Mouse (Mus musculus) neural tube, embryonic 15.5 days (tissue): Measurements from ENCODE around the gene Cd40. TPM values are rescaled to one million over a fixed set of nuclear protein-coding genes. Genes with fewer than 3 reads are reported as not detected.

ENCODE experiments used
- ATAC-seq: fragments of 200-750 bp; cut with Nextera tagmentation; 2 replicates; pipeline ENCODE4 v1.8.0; 2017; ENCODE audit warnings: mild to moderate bottlenecking, moderate TSS enrichment, moderate library complexity; ENCODE audit not compliant: low FRiP score
- H3K27ac ChIP-seq: fragments of 300-500 bp; sonication (generic); replicated peaks from 2 replicates; pipeline ENCODE4 v1.5.1; 2015; ENCODE audit warnings: mild to moderate bottlenecking, inconsistent platforms
- H3K27me3 ChIP-seq: fragments of 300-500 bp; sonication (generic); replicated peaks from 2 replicates; pipeline ENCODE4 v1.6.1; 2015; ENCODE audit warnings: inconsistent platforms
- H3K36me3 ChIP-seq: fragments of 300-500 bp; sonication (generic); 2 replicates; pipeline ENCODE4 v1.6.1; 2015; ENCODE audit warnings: inconsistent platforms
- H3K4me1 ChIP-seq: fragments of 300-500 bp; sonication (generic); 2 replicates; pipeline ENCODE4 v1.6.1; 2015; ENCODE audit warnings: inconsistent platforms
- H3K4me2 ChIP-seq: fragments of 300-500 bp; sonication (generic); 2 replicates; pipeline ENCODE4 v1.6.1; 2015; ENCODE audit warnings: inconsistent platforms, mild to moderate bottlenecking, moderate library complexity
- H3K4me3 ChIP-seq: fragments of 300-500 bp; sonication (generic); replicated peaks from 2 replicates; pipeline ENCODE4 v1.5.1; 2015; ENCODE audit warnings: mild to moderate bottlenecking, inconsistent platforms
- H3K9ac ChIP-seq: fragments of 300-500 bp; sonication (generic); replicated peaks from 2 replicates; pipeline ENCODE4 v1.6.1; 2015; ENCODE audit warnings: mild to moderate bottlenecking, inconsistent platforms
- H3K9me3 ChIP-seq: fragments of 300-500 bp; sonication (generic); replicated peaks from 2 replicates; pipeline ENCODE4 v1.6.1; 2016; ENCODE audit warnings: inconsistent platforms
- WGBS: fragments of 180-500 bp; shearing (Covaris S2); methylation state at CpG from one replicate; pipeline ENCODE4 v1.1.7; 2015; ENCODE audit warnings: mixed read lengths; 5-methylcytosine and 5-hydroxymethylcytosine counted together
- polyA plus RNA-seq: library from polyadenylated mRNA; unstranded; fragments of >200 nt; fragmentation: Nextera tagmentation; extraction: Ambion mirVana; gene quantifications from 2 replicates; pipeline ENCODE4 v1.2.1, GENCODE M21; 2015

The Cd40 gene
- 6.9 and 11.0 TPM in 2 replicates for polyA plus RNA-seq

- no peak for ATAC-seq
- Histone ChIP-seq H3K4me2 (peak within 1 kb of the TSS; percentile 47), H3K9me3 (no peaks in the 10 kb centered on the region), H3K27me3 (peaks cover 9% of the 10 kb centered on the region), H3K4me1 (peaks cover 8% of the 10 kb centered on the region), H3K9ac (no peak within 1 kb of the TSS), H3K4me3 (peak within 1 kb of the TSS; percentile 19), H3K27ac (no peak within 1 kb of the TSS), H3K36me3 (no peaks in the 10 kb centered on the region)
- WGBS: 15% methylated on average over 25 of the region's 25 CpGs
Observed at GRCm38 (mm10) chr2:165054888-165055852, at the start of gene Cd40. Cd40 (plus strand) TSS chr2:165055627.

- 99% methylated on average over 4 of the region's 4 CpGs for WGBS
- Histone ChIP-seq H3K4me3 (no peak overlapping the region), H3K9me3 (no peaks in the 10 kb centered on the region), H3K4me2 (no peak overlapping the region), H3K27me3 (no peaks in the 10 kb centered on the region), H3K36me3 (peaks cover 99% of the 10 kb centered on the region), H3K27ac (no peak overlapping the region), H3K9ac (no peak overlapping the region), H3K4me1 (no peaks in the 10 kb centered on the region)
- no peak for ATAC-seq
Observed at GRCm38 (mm10) chr2:165006813-165007212, 48.6 kb upstream of the Cd40 start.

GRCm38 (mm10) chr2:165007986-165008385 is 47.4 kb upstream of the Cd40 start:
- no peaks in the 10 kb centered on the region for H3K9me3 ChIP-seq
- 95% methylated on average over 1 of the region's 1 CpGs for WGBS

GRCm38 (mm10) chr2:165009161-165009560 is 46.3 kb upstream of the Cd40 start:
- Histone ChIP-seq H3K36me3 (peaks cover 91% of the 10 kb centered on the region), H3K4me1 (no peaks in the 10 kb centered on the region), H3K9me3 (no peaks in the 10 kb centered on the region), H3K4me2 (no peak overlapping the region), H3K4me3 (no peak overlapping the region), H3K9ac (no peak overlapping the region), H3K27ac (no peak overlapping the region), H3K27me3 (no peaks in the 10 kb centered on the region)
- whole genome bisulfite sequencing: 96% methylated on average over 14 of the region's 14 CpGs
- no peak for ATAC-seq

More at GRCm38 (mm10) chr2:165007986-165008385, 47.4 kb upstream of the Cd40 start:
- no peak overlapping the region for H3K4me3 ChIP-seq
- no peak overlapping the region for H3K4me2 ChIP-seq
- H3K9ac ChIP-seq: no peak overlapping the region
- peaks cover 99% of the 10 kb centered on the region for H3K36me3 ChIP-seq
- no peak overlapping the region for H3K27ac ChIP-seq
- H3K27me3 ChIP-seq: no peaks in the 10 kb centered on the region
- ATAC-seq: no peak
- no peaks in the 10 kb centered on the region for H3K4me1 ChIP-seq

- Histone ChIP-seq H3K36me3 (peaks cover 87% of the 10 kb centered on the region), H3K27ac (no peak overlapping the region), H3K27me3 (no peaks in the 10 kb centered on the region), H3K4me3 (no peak overlapping the region), H3K4me2 (no peak overlapping the region), H3K9me3 (no peaks in the 10 kb centered on the region), H3K4me1 (no peaks in the 10 kb centered on the region), H3K9ac (no peak overlapping the region)
- 92% methylated on average over 2 of the region's 2 CpGs for WGBS
- ATAC-seq: no peak
Observed at GRCm38 (mm10) chr2:165009581-165009980, 45.8 kb upstream of the Cd40 start.

GRCm38 (mm10) chr2:165010351-165010750 is 45.1 kb upstream of the Cd40 start:
- no peaks in the 10 kb centered on the region for H3K9me3 ChIP-seq
- H3K4me1 ChIP-seq: no peaks in the 10 kb centered on the region
- ATAC-seq: no peak
- no peak overlapping the region for H3K27ac ChIP-seq
- no peaks in the 10 kb centered on the region for H3K27me3 ChIP-seq
- peaks cover 79% of the 10 kb centered on the region for H3K36me3 ChIP-seq
- 93% methylated on average over 10 of the region's 10 CpGs for WGBS
- no peak overlapping the region for H3K4me3 ChIP-seq
- H3K4me2 ChIP-seq: no peak overlapping the region
- H3K9ac ChIP-seq: no peak overlapping the region

GRCm38 (mm10) chr2:165014935-165015334 is 40.5 kb upstream of the Cd40 start:
- Histone ChIP-seq H3K9me3 (no peaks in the 10 kb centered on the region), H3K4me2 (no peak overlapping the region), H3K36me3 (peaks cover 47% of the 10 kb centered on the region), H3K4me1 (no peaks in the 10 kb centered on the region), H3K27me3 (no peaks in the 10 kb centered on the region), H3K27ac (no peak overlapping the region), H3K9ac (no peak overlapping the region), H3K4me3 (no peak overlapping the region)
- WGBS: 92% methylated on average over 5 of the region's 5 CpGs
- ATAC-seq: no peak

GRCm38 (mm10) chr2:165020490-165020889 is 34.9 kb upstream of the Cd40 start:
- Histone ChIP-seq H3K9ac (no peak overlapping the region), H3K4me1 (0 out of 2 replicates have a peak, but pooled peaks cover 3% of the 10 kb centered on the region), H3K27ac (no peak overlapping the region), H3K9me3 (no peaks in the 10 kb centered on the region), H3K36me3 (peaks cover 14% of the 10 kb centered on the region), H3K27me3 (no peaks in the 10 kb centered on the region), H3K4me3 (no peak overlapping the region), H3K4me2 (no peak overlapping the region)
- ATAC-seq: no peak
- 73% methylated on average over 3 of the region's 3 CpGs for WGBS

- Histone ChIP-seq H3K9me3 (no peaks in the 10 kb centered on the region), H3K4me2 (no peak overlapping the region), H3K4me3 (no peak overlapping the region), H3K27me3 (no peaks in the 10 kb centered on the region), H3K9ac (no peak overlapping the region), H3K27ac (no peak overlapping the region), H3K36me3 (no peaks in the 10 kb centered on the region; the same call in none of the 2 replicates), H3K4me1 (peaks cover 31% of the 10 kb centered on the region)
- ATAC-seq: no peak
- WGBS: 67% methylated on average over 1 of the region's 1 CpGs
Observed at GRCm38 (mm10) chr2:165027163-165027562, 28.3 kb upstream of the Cd40 start.

GRCm38 (mm10) chr2:165032533-165032932 is 22.9 kb upstream of the Cd40 start:
- H3K9ac ChIP-seq: no peak overlapping the region
- H3K36me3 ChIP-seq: no peaks in the 10 kb centered on the region
- H3K4me1 ChIP-seq: peaks cover 42% of the 10 kb centered on the region
- no peaks in the 10 kb centered on the region for H3K27me3 ChIP-seq
- peak overlapping the region; percentile 67 for H3K4me2 ChIP-seq
- H3K27ac ChIP-seq: no peak overlapping the region
- no peak for ATAC-seq
- peak overlapping the region; percentile 84 for H3K4me3 ChIP-seq
- 42% methylated on average over 3 of the region's 3 CpGs for WGBS
- H3K9me3 ChIP-seq: no peaks in the 10 kb centered on the region

- H3K4me3 ChIP-seq: peak overlapping the region; percentile 84
- H3K36me3 ChIP-seq: no peaks in the 10 kb centered on the region
- peaks cover 42% of the 10 kb centered on the region for H3K4me1 ChIP-seq
- no peaks in the 10 kb centered on the region for H3K27me3 ChIP-seq
- no peak for ATAC-seq
- WGBS: 37% methylated on average over 6 of the region's 6 CpGs
- H3K9me3 ChIP-seq: no peaks in the 10 kb centered on the region
- H3K4me2 ChIP-seq: peak overlapping the region; percentile 67
- peak overlapping the region; percentile 98 for H3K9ac ChIP-seq
- H3K27ac ChIP-seq: no peak overlapping the region
Observed at GRCm38 (mm10) chr2:165033306-165033705, 22.1 kb upstream of the Cd40 start.
